Mouse (Mus musculus): ENCODE measurements around the gene Atp6v0b.

DNA sequence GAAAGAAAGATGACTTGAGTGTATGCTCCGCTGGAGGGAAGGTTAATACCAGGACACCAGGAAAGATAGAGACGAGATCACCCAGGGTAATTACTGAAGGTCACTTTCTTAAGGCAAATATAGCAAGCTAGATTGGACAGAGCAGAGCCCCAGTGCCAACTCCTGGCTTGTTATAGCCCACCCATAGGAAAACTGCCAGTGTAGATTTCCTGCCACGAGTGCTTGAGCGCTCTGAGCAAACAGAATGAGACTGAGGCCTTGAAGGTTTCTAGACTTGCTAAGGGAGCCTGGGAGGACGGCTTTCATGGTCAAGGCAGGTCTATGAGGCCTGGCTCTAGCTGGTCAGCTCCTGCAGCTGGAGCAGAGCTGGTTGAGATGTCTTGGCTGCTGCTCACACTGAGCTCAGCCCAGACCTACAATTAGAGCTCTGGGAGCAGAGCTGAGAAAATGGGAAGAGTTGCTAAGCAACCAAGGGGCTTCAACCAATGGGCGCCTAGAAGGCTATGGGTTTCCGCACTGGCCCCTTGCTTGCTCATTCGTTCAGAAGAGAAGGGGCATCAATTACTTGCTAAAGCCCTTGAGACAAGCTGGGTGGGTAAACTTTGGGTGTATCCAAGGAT is 21.8 kb upstream of the Atp6v0b start:
- TF ChIP-seq CTCF (IDR thresholded peaks at IDR 0.05; ENCODE audit: control insufficient read depth, insufficient read depth, insufficient replicate concordance, low read depth, low read length) (no peak), POLR2A (IDR thresholded peaks at IDR 0.05; ENCODE audit: control insufficient read depth, low read depth, low read length) (no peak)
